ENCODE assay signal across 8 mouse cellular contexts in the genomic region with DNA sequence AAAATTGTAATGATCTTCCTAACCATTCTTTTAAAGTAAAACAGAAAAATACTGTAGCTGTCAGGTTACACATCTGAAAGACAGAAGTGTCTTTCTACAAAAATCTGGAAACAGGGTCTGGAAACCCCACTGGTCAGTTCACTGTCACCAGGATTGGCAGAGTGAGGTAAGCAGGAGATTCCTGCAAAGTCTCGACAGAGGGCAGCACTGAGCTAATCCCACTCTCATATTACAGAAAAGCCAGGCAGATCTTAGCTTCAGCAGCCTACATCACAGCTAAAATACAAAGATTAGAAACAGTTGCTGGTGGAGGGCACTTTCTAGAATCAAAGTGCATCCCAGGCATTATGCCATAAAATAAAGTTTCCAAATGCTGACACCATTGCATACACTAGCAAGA. TPM values are rescaled to one million over a fixed set of nuclear protein-coding genes. Genes with fewer than 3 reads are reported as not detected.
DNase-seq lines count a peak whose midpoint lies in the region; ATAC-seq and TF ChIP-seq lines count a peak whose summit lies in the region.

No protein-coding gene starts in this region.

- H3K4me2 ChIP-seq in kidney, embryonic 14.5 days (replicated peaks; ENCODE audit: low read depth, low read length), result no peak overlapping the region
- H3K4me2 ChIP-seq in embryonic facial prominence, embryonic 11.5 days (ENCODE audit: low read depth, low read length), result no peak overlapping the region

- H3K9ac ChIP-seq in kidney, embryonic 14.5 days (ENCODE audit: low read depth, low read length), result no peak overlapping the region
- H3K9ac ChIP-seq in embryonic facial prominence, embryonic 11.5 days (replicated peaks; ENCODE audit: low read length), result no peak overlapping the region

- no peaks in the 10 kb centered on the region for H3K27me3 ChIP-seq in kidney, embryonic 14.5 days (ENCODE audit: control insufficient read depth, insufficient read depth, low read length)
- H3K27me3 ChIP-seq in embryonic facial prominence, embryonic 11.5 days (ENCODE audit: control insufficient read depth, insufficient read depth, low read length), result no peaks in the 10 kb centered on the region

- H3K27ac ChIP-seq in kidney, embryonic 14.5 days (ENCODE audit: low read depth, low read length), result no peak overlapping the region
- H3K27ac ChIP-seq in bone marrow macrophage, adult 2 months (ENCODE audit: insufficient read depth, low read depth, low read length), result no peak overlapping the region
- no peak overlapping the region for H3K27ac ChIP-seq in embryonic facial prominence, embryonic 11.5 days (replicated peaks; ENCODE audit: low read depth, low read length)

- no peaks in the 10 kb centered on the region for H3K4me1 ChIP-seq in kidney, embryonic 14.5 days (ENCODE audit: control insufficient read depth, insufficient read depth, low read length)
- H3K4me1 ChIP-seq in bone marrow macrophage, adult 2 months (ENCODE audit: control insufficient read depth, insufficient read depth, low read length), result no peaks in the 10 kb centered on the region
- no peaks in the 10 kb centered on the region for H3K4me1 ChIP-seq in embryonic facial prominence, embryonic 11.5 days (ENCODE audit: control insufficient read depth, insufficient read depth, low read length)

- TF ChIP-seq CTCF in bone marrow macrophage, adult 2 months (IDR thresholded peaks at IDR 0.05; ENCODE audit: low read depth, low read length), result peak; percentile 52; the same call in 1 of the 2 replicates

- no peaks in the 10 kb centered on the region for H3K36me3 ChIP-seq in kidney, embryonic 14.5 days (ENCODE audit: control insufficient read depth, insufficient read depth, low read length)
- H3K36me3 ChIP-seq in embryonic facial prominence, embryonic 11.5 days (replicated peaks; ENCODE audit: control insufficient read depth, insufficient read depth, low read depth, low read length), result no peaks in the 10 kb centered on the region

- no peak for TF ChIP-seq POLR2A in bone marrow macrophage, adult 2 months (IDR thresholded peaks at IDR 0.05; ENCODE audit: borderline replicate concordance, low read depth, low read length)

- H3K4me3 ChIP-seq in kidney, embryonic 14.5 days (ENCODE audit: low read length), result no peak overlapping the region
- no peak overlapping the region for H3K4me3 ChIP-seq in bone marrow macrophage, adult 2 months (ENCODE audit: insufficient read depth, low read length)
- H3K4me3 ChIP-seq in embryonic facial prominence, embryonic 11.5 days (ENCODE audit: low read depth, low read length), result no peak overlapping the region

- 0% methylated on average over 1 of the region's 1 CpGs for WGBS in kidney, embryonic 14.5 days
- WGBS in embryonic facial prominence, embryonic 11.5 days, result 5% methylated on average over 1 of the region's 1 CpGs

- ATAC-seq in kidney, embryonic 14.5 days (ENCODE audit: low FRiP score, low TSS enrichment), result no peak
- ATAC-seq in embryonic facial prominence, embryonic 11.5 days (replicated peaks; ENCODE audit: insufficient number of reproducible peaks, low FRiP score, low TSS enrichment, low read depth), result no peak
- ATAC-seq in megakaryocyte-erythroid progenitor cell, adult 5-6 weeks (replicated peaks; ENCODE audit: low FRiP score, low TSS enrichment, poor library complexity, severe bottlenecking), result peak; percentile 82

- H3K9me3 ChIP-seq in kidney, embryonic 14.5 days (ENCODE audit: control insufficient read depth, low read length), result no peaks in the 10 kb centered on the region
- no peaks in the 10 kb centered on the region for H3K9me3 ChIP-seq in embryonic facial prominence, embryonic 11.5 days (replicated peaks; ENCODE audit: control insufficient read depth, low read length)

- peak; percentile 45 for DNase-seq in kidney, adult 18-20 months
- peak; percentile 76 for DNase-seq in ES-CJ7 (ENCODE audit: low read depth, low spot score)
- DNase-seq in embryonic facial prominence, embryonic 11.5 days (ENCODE audit: low spot score), result peak; percentile 81
- DNase-seq in layer of hippocampus, adult 11-12 months (ENCODE audit: low spot score), result peak; percentile 38
- peak; percentile 33 for DNase-seq in thymus, postnatal 25 days

RNA-seq across cellular contexts. Expression of gene Cnep1r1, which starts 19.0 kb away (rescaled TPM):
- 35.6 and 94.4 TPM in 2 replicates for polyA plus RNA-seq in kidney, embryonic 14.5 days (2014; fragmentation: Nextera tagmentation; extraction: Ambion mirVana)
- polyA plus RNA-seq in bone marrow macrophage, adult 2 months (2012; ENCODE audit: insufficient read depth, insufficient read length, missing spikeins), result 46.6 and 49.5 TPM in 2 replicates
- polyA plus RNA-seq in embryonic facial prominence, embryonic 11.5 days (2014; fragmentation: Nextera tagmentation; extraction: Ambion mirVana), result 41.5 and 43.8 TPM in 2 replicates
- 42.8 and 61.3 TPM in 2 replicates for total RNA-seq in megakaryocyte-erythroid progenitor cell, adult 5-6 weeks (2014; fragmentation: Nextera tagmentation)
- 16.0 and 16.6 TPM in 2 replicates for total RNA-seq in megakaryocyte-erythroid progenitor cell, adult 5-6 weeks (2017)

RNA-seq across cellular contexts. Expression of gene Heatr3, which starts 38.1 kb away (rescaled TPM):
- polyA plus RNA-seq in kidney, embryonic 14.5 days (2014; fragmentation: Nextera tagmentation; extraction: Ambion mirVana), result 41.4 and 64.9 TPM in 2 replicates
- 12.1 and 12.6 TPM in 2 replicates for polyA plus RNA-seq in bone marrow macrophage, adult 2 months (2012; ENCODE audit: insufficient read depth, insufficient read length, missing spikeins)
- 55.7 and 56.6 TPM in 2 replicates for polyA plus RNA-seq in embryonic facial prominence, embryonic 11.5 days (2014; fragmentation: Nextera tagmentation; extraction: Ambion mirVana)
- total RNA-seq in megakaryocyte-erythroid progenitor cell, adult 5-6 weeks (2014; fragmentation: Nextera tagmentation), result 75.6 and 79.2 TPM in 2 replicates
- 62.9 and 79.2 TPM in 2 replicates for total RNA-seq in megakaryocyte-erythroid progenitor cell, adult 5-6 weeks (2017)
